Mouse (Mus musculus) cerebellum, adult 2 months (tissue): ENCODE results near the gene Gm21976. TPM values are rescaled to one million over a fixed set of nuclear protein-coding genes. Genes with fewer than 3 reads are reported as not detected.

ENCODE experiments used
- DNase-seq, 2 experiments: peaks; one replicate each; pipeline ENCODE4 v3.0.0; 2021
- H3K27ac ChIP-seq: fragments of 200-500 bp; 2 replicates; pipeline ENCODE4 v1.5.1; 2012; ENCODE audit warnings: low read length, control low read depth, inconsistent platforms; ENCODE audit not compliant: insufficient read depth
- H3K27me3 ChIP-seq: fragments of 200-500 bp; 2 replicates; pipeline ENCODE4 v1.6.1; 2012; ENCODE audit warnings: inconsistent platforms, mild to moderate bottlenecking, low read length, moderate library complexity; ENCODE audit not compliant: control insufficient read depth, insufficient read depth
- H3K4me1 ChIP-seq: fragments of 200-500 bp; 2 replicates; pipeline ENCODE4 v1.6.1; 2011; ENCODE audit warnings: low read length; ENCODE audit not compliant: control insufficient read depth, insufficient read depth
- H3K4me3 ChIP-seq: fragments of 200-500 bp; replicated peaks from 2 replicates; pipeline ENCODE3; 2011; ENCODE audit warnings: mild to moderate bottlenecking, low read depth, low read length, control low read depth; ENCODE audit not compliant: insufficient read depth
- CTCF ChIP-seq: fragments of 200-500 bp; IDR thresholded peaks from 2 replicates; pipeline ENCODE4 v1.5.1; 2011; ENCODE audit warnings: low read depth, mild to moderate bottlenecking, control low read depth, low read length, moderate library complexity, borderline replicate concordance; ENCODE audit not compliant: insufficient read depth
- POLR2A ChIP-seq: fragments of 200-500 bp; IDR thresholded peaks from 2 replicates; pipeline ENCODE4 v1.6.1; 2011; ENCODE audit warnings: low read length, control low read depth, borderline replicate concordance; ENCODE audit not compliant: insufficient read depth
- WGBS: fragments of 180-500 bp; shearing (Covaris S2); methylation state at CpG from one replicate; pipeline ENCODE4 v1.1.7; 2018; 5-methylcytosine and 5-hydroxymethylcytosine counted together
- polyA plus RNA-seq: library from polyadenylated mRNA; depleted of rRNA; stranded (reverse); fragments of >200 nt; gene quantifications from 2 replicates; pipeline ENCODE4 v1.2.3, GENCODE M21; 2012; rRNA removed

The Gm21976 gene
- polyA plus RNA-seq = not detected in 2 replicates

DNA sequence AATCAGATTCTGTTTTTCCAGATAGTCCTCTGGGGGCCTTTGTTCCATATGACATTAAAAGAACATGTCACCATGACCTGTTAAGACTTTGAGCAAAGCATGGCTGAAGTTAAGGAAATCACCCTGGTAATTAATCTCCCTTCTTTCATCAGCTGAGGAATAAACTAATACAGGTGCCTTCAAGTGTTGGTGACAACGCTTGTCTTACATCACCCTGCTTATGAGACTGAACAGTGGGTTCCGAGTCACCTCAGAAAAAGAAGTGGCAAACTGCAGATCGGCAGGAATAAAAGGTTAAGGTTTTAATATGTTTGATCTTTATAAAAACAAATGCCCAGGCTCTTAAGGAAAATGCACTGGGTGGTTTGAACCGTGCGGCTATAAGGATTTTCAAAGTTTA, at the start of gene Gm21976:
Gene Gm21976 (plus strand): TSS at position 202 of the 400 bp plus-strand sequence.
- H3K27me3 ChIP-seq = no peaks in the 10 kb centered on the region; the same call in 1 of the 2 replicates
- TF ChIP-seq POLR2A (no peak), CTCF (no peak)
- H3K4me1 ChIP-seq = no peaks in the 10 kb centered on the region
- WGBS = 87% methylated on average over 5 of the region's 5 CpGs
- no peak within 1 kb of the TSS for H3K4me3 ChIP-seq
- DNase-seq = no peak
- H3K27ac ChIP-seq = no peak within 1 kb of the TSS

GRCm38 (mm10) chr13:98230511-98230910, 49.2 kb upstream of the Gm21976 start:
- no peak for DNase-seq
- Histone ChIP-seq H3K4me3 (no peak overlapping the region), H3K4me1 (no peaks in the 10 kb centered on the region), H3K27ac (no peak overlapping the region), H3K27me3 (no peaks in the 10 kb centered on the region)
- 70% methylated on average over 1 of the region's 1 CpGs for WGBS
- no peak for TF ChIP-seq POLR2A
- no peak for TF ChIP-seq CTCF

DNA sequence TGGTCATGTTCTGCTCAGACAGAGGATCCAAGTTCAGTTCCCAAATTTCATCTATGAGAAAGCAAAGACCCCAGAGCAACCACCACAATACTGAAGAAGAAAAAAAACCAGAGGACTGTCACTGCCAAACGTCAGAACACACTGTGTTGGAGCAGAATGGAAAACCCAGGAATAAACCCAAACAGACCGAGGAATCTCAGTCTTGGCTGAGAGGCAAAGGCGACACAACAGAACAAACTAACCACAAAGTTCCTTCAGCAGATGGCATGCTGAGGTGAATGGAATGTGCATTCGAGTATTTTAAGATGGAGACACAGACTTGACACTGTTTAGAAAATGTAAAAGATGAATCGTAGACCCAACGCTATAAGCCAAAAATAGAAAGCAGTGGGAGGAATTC, 44.2 kb upstream of the Gm21976 start:
- WGBS = 56% methylated on average over 6 of the region's 6 CpGs
- no peak for TF ChIP-seq POLR2A
- no peak for TF ChIP-seq CTCF
- DNase-seq = no peak
- Histone ChIP-seq H3K4me1 (no peaks in the 10 kb centered on the region), H3K27ac (no peak overlapping the region), H3K4me3 (no peak overlapping the region), H3K27me3 (no peaks in the 10 kb centered on the region)

DNA sequence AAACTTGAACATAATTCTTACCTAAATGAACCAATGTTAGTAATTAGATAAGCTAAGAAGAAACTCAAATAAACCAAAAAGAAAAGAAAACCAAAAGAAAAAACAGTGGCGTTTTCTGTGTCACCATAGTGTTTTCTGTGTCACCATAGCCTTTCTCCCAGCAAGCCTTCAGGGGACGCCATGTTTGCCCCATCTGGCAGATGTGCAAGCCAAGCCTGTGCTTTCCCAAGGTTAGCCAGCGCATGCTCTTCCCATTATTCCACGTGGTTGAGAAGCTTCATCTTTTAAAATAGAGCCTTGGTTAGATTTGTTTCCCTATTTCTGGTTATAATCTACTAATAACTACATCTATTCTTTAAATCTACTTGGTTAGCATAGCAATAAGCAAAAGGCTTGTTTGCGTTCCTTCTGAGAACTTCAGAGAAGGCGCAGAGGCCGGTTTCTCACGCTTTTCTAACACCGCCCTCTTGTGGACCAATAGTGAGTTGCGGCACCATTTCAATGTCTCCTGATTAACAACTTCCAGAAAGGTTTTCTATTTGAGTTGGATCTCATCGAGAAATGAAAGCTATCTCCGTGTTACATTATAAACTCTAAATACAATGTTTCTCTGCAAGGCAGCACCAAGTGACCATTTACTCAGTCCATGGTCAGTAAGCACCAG, 39.6 kb upstream of the Gm21976 start:
- no peaks in the 10 kb centered on the region for H3K4me1 ChIP-seq
- WGBS = 14% methylated on average over 12 of the region's 12 CpGs
- DNase-seq = peak; percentile 30 to 61
- H3K27me3 ChIP-seq = no peaks in the 10 kb centered on the region
- no peak overlapping the region for H3K4me3 ChIP-seq
- H3K27ac ChIP-seq = no peak overlapping the region
- peak; percentile 64; the same call in 1 of the 2 replicates for TF ChIP-seq CTCF
- TF ChIP-seq POLR2A = no peak

GRCm38 (mm10) chr13:98241531-98242282, 38.0 kb upstream of the Gm21976 start:
- no peaks in the 10 kb centered on the region for H3K27me3 ChIP-seq
- WGBS = 63% methylated on average over 9 of the region's 9 CpGs
- no peak overlapping the region for H3K4me3 ChIP-seq
- H3K27ac ChIP-seq = no peak overlapping the region
- no peak for DNase-seq
- no peaks in the 10 kb centered on the region for H3K4me1 ChIP-seq
- no peak for TF ChIP-seq POLR2A
- no peak for TF ChIP-seq CTCF

GRCm38 (mm10) chr13:98244571-98245350, 34.9 kb upstream of the Gm21976 start:
- H3K4me3 ChIP-seq = no peak overlapping the region
- no peaks in the 10 kb centered on the region for H3K4me1 ChIP-seq
- TF ChIP-seq POLR2A = no peak
- no peak for TF ChIP-seq CTCF
- 19% methylated on average over 5 of the region's 5 CpGs for WGBS
- no peak overlapping the region for H3K27ac ChIP-seq
- no peaks in the 10 kb centered on the region for H3K27me3 ChIP-seq
- DNase-seq = no peak

- no peak overlapping the region for H3K27ac ChIP-seq
- H3K4me1 ChIP-seq = no peaks in the 10 kb centered on the region
- H3K4me3 ChIP-seq = no peak overlapping the region
- H3K27me3 ChIP-seq = no peaks in the 10 kb centered on the region
- TF ChIP-seq CTCF = no peak
- TF ChIP-seq POLR2A = no peak
- no peak for DNase-seq
- 14% methylated on average over 7 of the region's 7 CpGs for WGBS
These were observed 34.3 kb upstream of the Gm21976 start for GRCm38 (mm10) chr13:98245386-98245785.
